Mouse (Mus musculus): ENCODE results near the gene Tmtc2. TPM values are rescaled to one million over a fixed set of nuclear protein-coding genes. Genes with fewer than 3 reads are reported as not detected.

Tmtc2 gene
- polyA plus RNA-seq, 2 experiments from 2014 or later = 0.39 TPM; not detected in 1

- no peak for ATAC-seq
These were observed 79.0 kb downstream of the Tmtc2 start for GRCm38 (mm10) chr10:105495248-105495647.

DNA sequence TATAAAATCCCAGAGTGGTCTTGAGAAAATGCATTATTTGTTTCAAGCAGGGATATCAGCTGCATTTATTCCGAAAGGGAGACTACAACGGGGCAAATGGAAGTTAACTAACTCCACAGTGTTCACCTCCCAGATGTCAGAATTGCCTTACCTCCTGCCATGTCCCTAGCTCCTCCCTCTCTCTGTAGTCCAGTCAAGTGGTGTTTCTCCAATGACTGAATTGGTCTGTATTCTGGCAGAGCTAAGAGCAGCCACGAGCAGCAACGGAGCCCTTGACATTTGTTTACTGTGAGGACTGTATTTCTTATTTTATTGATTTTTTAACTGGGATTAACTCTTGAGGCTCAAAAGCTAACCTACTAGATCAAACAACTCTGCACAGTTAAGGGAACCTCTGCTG is 81.8 kb downstream of the Tmtc2 start:
- no peak for ATAC-seq

DNA sequence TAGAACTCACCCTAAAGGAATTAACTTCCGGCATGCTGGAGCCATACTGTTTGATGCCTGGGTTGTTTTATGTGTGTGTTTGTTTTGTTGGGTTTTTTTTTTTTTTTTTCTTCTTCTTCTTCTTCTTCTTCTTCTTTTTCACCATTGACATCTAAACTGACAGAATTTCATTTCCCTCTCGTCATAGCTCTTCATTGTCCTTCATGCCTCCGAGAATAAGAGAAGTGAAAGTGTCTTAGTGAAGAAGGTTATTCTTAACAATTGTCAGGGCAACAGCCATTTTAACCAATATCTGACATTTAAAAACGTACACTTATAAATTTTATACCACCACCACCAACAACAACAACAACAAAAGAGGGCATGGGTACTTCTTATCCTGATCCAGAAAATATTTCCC is 83.5 kb downstream of the Tmtc2 start:
- no peak for ATAC-seq

GRCm38 (mm10) chr10:105489970-105490735 is 84.1 kb downstream of the Tmtc2 start:
- no peak for ATAC-seq

DNA sequence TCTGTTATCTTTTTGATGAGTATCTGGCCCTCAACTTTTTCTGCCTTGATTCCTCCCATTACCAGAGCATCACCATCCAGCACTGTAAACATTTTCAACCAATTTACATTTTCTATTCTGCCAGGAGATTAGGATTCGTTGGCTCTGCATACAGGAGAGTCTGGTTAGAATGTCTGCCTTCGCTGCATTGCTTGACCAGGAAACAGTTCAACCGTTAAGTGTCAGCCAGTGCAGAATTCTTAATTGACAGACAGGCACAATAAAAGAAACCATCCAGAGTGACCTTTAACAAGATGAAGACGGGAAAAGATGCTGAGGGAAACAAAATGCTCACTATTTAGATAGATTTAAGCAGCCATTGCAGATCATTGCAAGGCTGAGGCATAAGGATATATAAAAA is 87.3 kb downstream of the Tmtc2 start:
- ATAC-seq = no peak

DNA sequence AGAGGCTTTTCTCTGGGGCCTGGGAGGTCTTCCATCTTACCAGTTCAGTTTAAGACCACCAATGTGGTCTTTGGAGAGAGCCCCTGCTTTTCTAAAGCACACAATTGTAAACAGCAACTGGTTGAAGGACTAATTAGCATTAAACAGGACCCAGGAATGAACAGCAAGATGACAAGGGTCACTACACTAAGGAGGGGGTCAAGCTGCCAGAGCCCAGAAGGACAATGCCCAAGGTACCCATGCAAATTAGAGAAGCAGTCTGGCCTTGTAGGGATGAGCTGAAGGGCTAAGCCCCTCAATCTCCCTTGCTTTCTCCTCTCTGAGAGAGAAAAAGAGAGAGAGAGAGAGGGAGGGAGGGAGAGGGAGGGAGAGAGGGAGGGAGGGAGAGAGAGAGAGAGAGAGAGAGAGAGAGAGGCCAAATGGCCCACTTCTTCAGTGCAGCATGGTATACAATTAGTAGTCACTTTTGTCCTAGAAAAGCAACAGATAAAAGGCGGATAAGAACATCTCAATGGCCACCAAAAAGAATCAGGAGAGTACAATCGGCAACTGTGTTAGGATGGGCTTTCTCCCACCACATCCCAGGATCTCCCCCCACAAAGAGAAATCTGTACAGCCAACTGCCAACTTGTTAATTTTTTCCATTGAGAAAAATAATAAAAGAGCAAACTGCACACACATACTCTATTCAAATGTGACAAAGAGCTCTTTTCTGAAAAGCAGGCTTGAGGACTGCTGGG is 89.7 kb downstream of the Tmtc2 start:
- ATAC-seq = no peak

GRCm38 (mm10) chr10:105479771-105480170 is 94.5 kb downstream of the Tmtc2 start:
- no peak for ATAC-seq

DNA sequence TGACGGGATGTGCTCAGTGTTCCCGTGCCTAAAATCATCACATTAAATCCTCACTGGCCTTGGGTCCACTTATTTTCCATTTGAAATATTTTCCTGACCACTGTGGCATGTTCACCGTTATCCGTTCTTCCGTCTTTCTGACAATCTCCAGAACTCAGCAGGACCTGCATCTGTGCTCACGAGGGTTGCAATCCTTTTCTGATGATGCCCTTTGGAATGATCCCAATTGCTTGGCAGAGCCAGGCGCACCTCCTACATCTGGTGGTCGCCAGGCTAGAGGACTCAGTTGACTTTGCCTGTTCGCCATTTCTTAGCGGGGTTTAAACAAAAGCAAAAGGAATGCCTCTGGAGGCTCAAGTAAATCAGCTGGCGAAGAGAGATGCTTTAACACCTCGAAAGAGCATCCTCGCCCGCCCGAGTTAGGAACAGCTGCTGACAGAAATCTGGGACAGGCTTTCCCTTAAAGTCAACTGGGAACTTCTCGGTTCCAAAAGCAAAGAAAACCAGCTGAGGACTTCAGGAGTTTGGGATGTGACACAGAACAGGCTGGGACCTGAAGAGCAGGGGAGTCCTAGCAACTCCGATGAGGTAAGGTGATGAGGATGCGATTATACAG is 96.5 kb downstream of the Tmtc2 start:
- no peak for ATAC-seq

DNA sequence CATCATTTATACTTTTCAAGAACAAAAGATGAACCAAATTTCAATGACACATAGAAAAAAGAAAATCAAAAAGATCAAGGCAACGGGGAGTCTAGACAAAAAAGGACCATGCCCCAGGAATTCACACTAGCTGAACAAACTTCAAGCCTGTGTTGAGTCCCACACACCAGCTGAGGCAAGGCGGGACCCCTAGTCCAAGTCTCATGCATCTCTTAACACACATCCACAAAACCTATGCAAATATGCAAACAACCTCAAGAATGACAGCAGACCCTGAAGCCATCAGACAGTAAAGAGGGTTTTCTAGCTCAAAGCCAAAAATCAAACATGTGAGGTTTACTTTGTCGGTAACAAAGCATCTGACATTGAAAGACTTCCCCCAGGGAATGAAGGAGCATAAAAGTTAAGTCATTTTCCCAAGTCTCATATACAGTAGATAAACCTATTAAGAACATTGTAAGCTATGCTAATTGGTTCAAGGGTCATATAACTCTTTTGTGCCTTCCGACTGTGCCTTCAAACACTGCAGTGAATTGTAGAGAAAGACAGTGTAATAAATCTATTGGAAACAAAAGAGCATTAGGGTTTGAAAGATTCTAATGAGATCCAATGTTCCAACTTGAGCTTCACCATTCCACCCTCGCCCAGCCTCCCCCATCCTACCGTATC is 100.0 kb downstream of the Tmtc2 start:
- no peak for ATAC-seq

DNA sequence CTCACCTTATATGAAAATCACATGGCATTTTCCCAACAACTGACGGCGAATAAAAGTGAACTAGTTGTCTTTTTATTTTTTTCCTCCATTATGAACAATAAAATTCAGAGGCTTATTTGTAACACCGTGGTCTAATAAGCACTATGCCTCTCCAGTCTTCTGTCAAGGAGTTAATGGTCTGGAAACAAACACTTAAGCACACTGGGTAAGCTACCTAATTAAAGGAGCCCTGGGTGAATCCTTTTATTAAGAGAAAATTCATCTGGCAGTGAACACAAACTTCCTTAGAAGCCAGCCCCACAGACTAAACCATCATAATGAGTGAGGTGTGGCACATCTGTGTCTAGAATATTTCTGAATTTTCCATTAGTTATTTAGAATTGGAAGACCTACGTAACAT is 109.9 kb downstream of the Tmtc2 start:
- no peak for ATAC-seq

- ATAC-seq = no peak
These were observed 120.8 kb downstream of the Tmtc2 start for GRCm38 (mm10) chr10:105453441-105453840.

DNA sequence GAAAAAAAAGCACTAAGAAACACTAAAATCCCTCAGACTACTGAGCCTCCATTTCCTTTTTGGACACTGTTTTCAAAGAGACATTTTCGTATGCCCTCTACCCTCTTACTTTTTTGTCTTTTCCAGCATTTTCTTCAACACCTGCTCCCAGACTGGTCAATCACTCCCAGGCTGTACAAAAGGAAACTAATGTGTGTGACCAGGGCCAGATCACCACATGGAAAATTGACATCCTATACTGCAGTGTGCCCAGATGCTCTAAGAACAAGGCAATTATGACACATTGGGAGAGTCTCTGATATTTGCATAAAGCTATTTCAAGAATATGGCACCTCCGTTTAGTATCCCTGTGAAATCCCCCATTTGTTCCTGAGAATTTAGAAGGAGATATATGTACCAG is 127.1 kb downstream of the Tmtc2 start:
- no peak for ATAC-seq

GRCm38 (mm10) chr10:105444309-105444708 is 129.9 kb downstream of the Tmtc2 start:
- ATAC-seq = no peak

- no peak for ATAC-seq
These were observed 139.4 kb downstream of the Tmtc2 start for GRCm38 (mm10) chr10:105434879-105435278.

- no peak for ATAC-seq
These were observed 143.4 kb downstream of the Tmtc2 start for GRCm38 (mm10) chr10:105430885-105431284.

DNA sequence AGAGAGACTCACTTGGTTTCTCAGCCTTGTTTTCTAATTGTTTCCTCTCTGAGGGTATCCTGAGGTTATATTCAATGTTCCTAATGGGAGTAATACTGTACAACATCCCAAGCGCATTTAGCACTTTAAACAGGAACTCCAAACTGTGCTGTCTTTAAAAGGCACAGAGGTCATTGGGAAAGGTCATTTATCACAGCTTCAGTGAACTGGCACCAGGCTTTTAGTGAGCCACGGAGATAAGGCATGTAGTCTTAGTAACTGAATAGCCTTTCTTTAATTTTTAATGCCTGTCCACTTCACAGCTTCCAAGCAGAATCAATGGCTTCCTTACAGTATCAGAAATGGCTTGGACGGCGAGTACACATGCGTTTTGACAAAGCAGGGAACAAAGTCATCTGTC is 144.0 kb downstream of the Tmtc2 start:
- ATAC-seq = no peak

DNA sequence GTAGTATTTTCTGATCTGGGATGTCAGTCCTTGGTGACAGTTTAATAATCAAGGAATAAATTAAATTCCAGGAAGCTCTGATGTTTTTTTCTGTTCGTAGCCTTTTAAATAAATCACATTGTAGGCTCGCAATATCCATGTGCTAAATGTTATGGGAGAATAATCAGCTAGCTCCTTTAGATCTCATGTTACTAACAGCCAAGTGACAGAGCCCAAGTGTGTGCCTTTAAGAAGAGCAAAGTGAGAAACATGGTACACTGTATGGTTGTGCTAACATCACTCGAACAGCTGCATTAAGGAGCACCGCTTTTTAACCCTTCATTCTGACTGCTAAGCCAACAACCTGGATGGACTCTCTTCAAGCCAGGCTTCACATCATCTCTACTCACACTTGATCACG is 146.2 kb downstream of the Tmtc2 start:
- no peak for ATAC-seq

DNA sequence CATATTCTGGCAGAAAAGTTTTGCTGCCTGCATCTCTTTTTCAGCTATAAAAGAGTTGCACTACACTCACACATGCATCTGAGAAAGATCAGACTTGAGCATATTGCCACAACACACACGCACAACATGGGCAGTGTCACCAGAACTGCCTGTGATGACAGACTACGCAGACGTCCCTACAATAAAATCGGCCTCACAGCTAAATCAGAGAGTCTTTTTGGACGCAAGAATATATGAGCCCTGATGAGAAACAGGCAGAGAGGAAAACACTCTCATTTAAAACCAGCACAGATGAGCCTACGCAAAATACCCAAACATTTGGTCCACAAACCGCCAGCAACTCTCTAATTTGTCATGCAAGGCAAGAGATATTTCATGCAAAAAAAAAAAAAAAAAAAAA is 146.6 kb downstream of the Tmtc2 start:
- ATAC-seq = no peak

- ATAC-seq = no peak
These were observed 149.2 kb downstream of the Tmtc2 start for GRCm38 (mm10) chr10:105425052-105425451.

GRCm38 (mm10) chr10:105423187-105423586 is 151.1 kb downstream of the Tmtc2 start:
- no peak for ATAC-seq

DNA sequence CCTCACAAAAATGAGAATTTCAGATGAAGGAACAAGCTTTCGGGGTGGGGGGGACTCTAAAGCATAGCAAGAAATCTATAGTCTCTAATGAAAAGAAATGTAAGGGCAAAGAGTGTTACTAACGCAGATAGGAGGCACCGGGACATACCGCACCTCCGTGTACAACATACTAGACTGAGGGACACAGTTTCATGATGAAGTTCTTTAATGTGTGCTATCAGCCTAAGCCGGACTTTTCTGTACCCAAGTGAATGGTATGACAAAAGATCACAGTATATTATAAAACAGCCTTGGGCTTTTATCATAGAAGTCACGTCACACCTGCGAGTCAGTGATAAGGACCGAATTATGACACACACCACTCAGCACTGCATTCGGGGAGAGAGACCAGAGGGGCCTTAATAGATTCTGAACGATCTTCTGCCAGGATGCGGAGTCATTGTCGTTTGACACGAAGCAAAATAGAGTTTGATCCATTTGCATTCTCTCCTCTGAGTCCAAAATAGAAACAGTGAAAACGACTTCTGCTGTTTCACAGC is 156.3 kb downstream of the Tmtc2 start:
- no peak for ATAC-seq

- ATAC-seq = no peak
These were observed 157.7 kb downstream of the Tmtc2 start for GRCm38 (mm10) chr10:105416601-105417000.
